Mouse (Mus musculus) kidney, embryonic 15.5 days (tissue): ENCODE data around the gene Kcnh7. TPM values are rescaled to one million over a fixed set of nuclear protein-coding genes. Genes with fewer than 3 reads are reported as not detected.
"Not testable (repeated sequence)": the region's sequence is repeated elsewhere in the genome, so short reads cannot be mapped to it uniquely, and the experiment has no call there.

Experiments
- ATAC-seq: fragments of 200-750 bp; cut with Nextera tagmentation; replicated peaks from 2 replicates; pipeline ENCODE4 v1.8.0; 2017; ENCODE audit warnings: moderate TSS enrichment; ENCODE audit not compliant: low FRiP score
- H3K27ac ChIP-seq: fragments of 300-500 bp; sonication (generic); 2 replicates; pipeline ENCODE4 v1.5.1; 2015; ENCODE audit warnings: mild to moderate bottlenecking, inconsistent platforms
- H3K27me3 ChIP-seq: fragments of 300-500 bp; sonication (generic); 2 replicates; pipeline ENCODE4 v1.6.1; 2015; ENCODE audit warnings: inconsistent platforms
- H3K36me3 ChIP-seq: fragments of 300-500 bp; sonication (generic); 2 replicates; pipeline ENCODE4 v1.6.1; 2015; ENCODE audit warnings: inconsistent platforms
- H3K4me1 ChIP-seq: fragments of 300-500 bp; sonication (generic); 2 replicates; pipeline ENCODE4 v1.6.1; 2015; ENCODE audit warnings: inconsistent platforms
- H3K4me2 ChIP-seq: fragments of 300-500 bp; sonication (generic); 2 replicates; pipeline ENCODE4 v1.6.1; 2015; ENCODE audit warnings: moderate library complexity, mild to moderate bottlenecking, inconsistent platforms
- H3K4me3 ChIP-seq: fragments of 300-500 bp; sonication (generic); replicated peaks from 2 replicates; pipeline ENCODE4 v1.5.1; 2015; ENCODE audit warnings: mild to moderate bottlenecking, inconsistent platforms
- H3K9ac ChIP-seq: fragments of 300-500 bp; sonication (generic); 2 replicates; pipeline ENCODE4 v1.6.1; 2015; ENCODE audit warnings: mild to moderate bottlenecking, inconsistent platforms
- H3K9me3 ChIP-seq: fragments of 300-500 bp; sonication (generic); replicated peaks from 2 replicates; pipeline ENCODE4 v1.6.1; 2016; ENCODE audit warnings: inconsistent platforms
- WGBS: fragments of 180-500 bp; shearing (Covaris S2); methylation state at CpG from one replicate; pipeline ENCODE4 v1.1.7; 2015; ENCODE audit warnings: mixed read lengths; 5-methylcytosine and 5-hydroxymethylcytosine counted together
- polyA plus RNA-seq: library from polyadenylated mRNA; unstranded; fragments of >200 nt; fragmentation: Nextera tagmentation; extraction: Ambion mirVana; gene quantifications from 2 replicates; pipeline ENCODE4 v1.2.1, GENCODE M21; 2015

The Kcnh7 gene
- polyA plus RNA-seq, 1 experiment from 2014 or later, result 1.5 TPM

DNA sequence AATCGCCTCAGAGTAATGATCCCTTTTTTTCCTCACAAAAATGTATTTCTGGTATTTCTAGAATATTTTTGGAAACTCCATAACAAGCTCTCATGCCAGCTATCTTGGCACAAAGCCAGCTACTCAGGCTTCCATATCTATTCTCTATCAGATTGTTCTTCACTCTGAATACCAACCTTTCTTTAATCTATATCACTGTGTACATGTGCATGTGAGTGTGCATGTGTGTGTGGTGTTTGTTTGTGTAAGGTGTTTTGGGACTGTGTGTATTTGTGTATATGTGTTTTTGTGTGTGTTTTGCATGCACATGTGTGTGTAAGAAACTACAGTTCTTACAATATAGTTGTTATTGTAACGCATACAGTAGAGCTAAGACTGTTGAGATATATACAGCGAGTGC is 377.2 kb downstream of the Kcnh7 start:
- Histone ChIP-seq H3K27me3 (no peaks in the 10 kb centered on the region), H3K4me1 (no peaks in the 10 kb centered on the region), H3K27ac (no peak overlapping the region), H3K9me3 (no peaks in the 10 kb centered on the region), H3K4me2 (no peak overlapping the region), H3K9ac (no peak overlapping the region), H3K4me3 (no peak overlapping the region), H3K36me3 (no peaks in the 10 kb centered on the region)
- no peak for ATAC-seq
- 87% methylated on average over 3 of the region's 3 CpGs for WGBS

GRCm38 (mm10) chr2:62804030-62804429 is 380.1 kb downstream of the Kcnh7 start:
- no peak overlapping the region for H3K9ac ChIP-seq
- no peak overlapping the region for H3K4me2 ChIP-seq
- WGBS, result 67% methylated on average over 1 of the region's 1 CpGs
- ATAC-seq, result no peak
- no peaks in the 10 kb centered on the region for H3K4me1 ChIP-seq
- H3K27me3 ChIP-seq, result no peaks in the 10 kb centered on the region
- no peak overlapping the region for H3K4me3 ChIP-seq
- H3K36me3 ChIP-seq, result no peaks in the 10 kb centered on the region
- no peaks in the 10 kb centered on the region for H3K9me3 ChIP-seq
- H3K27ac ChIP-seq, result no peak overlapping the region

DNA sequence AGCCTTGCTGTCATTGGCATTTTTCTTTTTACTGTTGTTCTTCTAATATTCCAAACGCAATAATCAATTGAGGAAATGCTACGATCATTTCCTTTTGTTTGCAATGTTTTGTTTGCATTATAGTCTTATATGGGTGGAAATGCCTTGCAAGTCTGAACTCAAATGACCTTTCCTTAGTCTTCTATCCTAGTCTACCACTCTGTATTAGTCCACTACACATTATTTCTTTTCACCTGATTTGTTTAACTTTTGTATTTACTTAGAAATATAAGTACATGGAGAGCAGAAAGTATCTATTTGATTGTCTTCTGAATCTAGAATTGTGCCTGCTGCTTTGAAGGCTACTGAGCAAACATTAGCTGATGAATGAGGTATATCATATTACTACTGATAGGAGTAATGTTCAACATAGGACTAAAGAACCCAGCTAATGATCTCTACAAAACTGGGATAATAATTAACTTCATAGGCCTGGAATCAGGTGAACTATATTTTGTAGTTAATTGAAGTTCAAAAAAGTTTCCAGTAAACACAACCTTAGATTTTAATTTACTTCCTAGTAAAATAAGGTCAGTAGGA is 399.5 kb downstream of the Kcnh7 start:
- Histone ChIP-seq H3K9ac (no peak overlapping the region), H3K9me3 (no peaks in the 10 kb centered on the region), H3K4me2 (no peak overlapping the region), H3K36me3 (no peaks in the 10 kb centered on the region), H3K4me3 (no peak overlapping the region), H3K4me1 (no peaks in the 10 kb centered on the region), H3K27me3 (no peaks in the 10 kb centered on the region), H3K27ac (no peak overlapping the region)
- no peak for ATAC-seq
- 82% methylated on average over 2 of the region's 2 CpGs for WGBS

DNA sequence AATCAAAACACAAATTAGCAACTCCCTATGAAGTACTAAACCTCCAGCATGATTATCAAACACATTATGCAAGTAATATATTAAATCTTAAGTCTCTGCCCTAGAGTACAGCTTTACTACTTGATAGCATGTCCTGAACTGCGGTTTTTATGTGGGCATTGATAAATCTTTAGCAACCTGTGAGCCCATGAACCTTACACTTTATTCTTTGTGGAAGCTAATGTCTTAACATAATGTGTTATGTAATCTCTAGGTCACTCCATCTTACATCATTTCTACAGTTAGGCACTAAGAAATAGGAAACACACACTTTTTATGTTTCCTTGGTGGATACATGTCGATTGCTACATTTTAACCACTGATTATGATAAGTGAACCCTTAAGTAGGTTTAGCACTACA is 437.8 kb downstream of the Kcnh7 start:
- no peaks in the 10 kb centered on the region for H3K9me3 ChIP-seq
- H3K27ac ChIP-seq, result no peak overlapping the region
- no peak overlapping the region for H3K4me2 ChIP-seq
- ATAC-seq, result no peak
- H3K4me3 ChIP-seq, result no peak overlapping the region
- no peaks in the 10 kb centered on the region for H3K36me3 ChIP-seq
- H3K9ac ChIP-seq, result no peak overlapping the region
- H3K4me1 ChIP-seq, result no peaks in the 10 kb centered on the region
- H3K27me3 ChIP-seq, result no peaks in the 10 kb centered on the region
- WGBS, result 68% methylated on average over 2 of the region's 2 CpGs

DNA sequence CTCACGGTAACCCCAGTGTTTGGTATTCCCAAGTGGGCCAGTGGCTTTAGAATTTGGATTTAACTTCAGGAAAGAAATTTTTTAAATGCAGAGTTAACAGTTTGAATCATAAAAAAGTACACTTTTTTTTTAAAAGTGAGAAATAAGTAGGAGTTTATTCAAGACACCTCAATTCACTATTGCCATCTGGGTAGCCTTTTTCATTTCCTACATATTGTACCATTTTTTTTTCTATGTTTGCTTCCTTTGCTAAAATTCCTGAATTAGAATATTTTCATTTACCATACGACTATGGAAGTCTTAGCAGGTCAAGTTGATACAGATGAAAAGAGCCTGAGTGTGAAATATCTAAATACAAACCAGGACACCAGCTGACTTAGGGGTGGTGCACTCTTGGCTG is 441.0 kb downstream of the Kcnh7 start:
- Histone ChIP-seq H3K4me2 (no peak overlapping the region), H3K9me3 (no peaks in the 10 kb centered on the region), H3K27me3 (no peaks in the 10 kb centered on the region), H3K4me3 (no peak overlapping the region), H3K4me1 (no peaks in the 10 kb centered on the region), H3K27ac (no peak overlapping the region), H3K9ac (no peak overlapping the region), H3K36me3 (no peaks in the 10 kb centered on the region)
- no peak for ATAC-seq
- 81% methylated on average over 2 of the region's 2 CpGs for WGBS

DNA sequence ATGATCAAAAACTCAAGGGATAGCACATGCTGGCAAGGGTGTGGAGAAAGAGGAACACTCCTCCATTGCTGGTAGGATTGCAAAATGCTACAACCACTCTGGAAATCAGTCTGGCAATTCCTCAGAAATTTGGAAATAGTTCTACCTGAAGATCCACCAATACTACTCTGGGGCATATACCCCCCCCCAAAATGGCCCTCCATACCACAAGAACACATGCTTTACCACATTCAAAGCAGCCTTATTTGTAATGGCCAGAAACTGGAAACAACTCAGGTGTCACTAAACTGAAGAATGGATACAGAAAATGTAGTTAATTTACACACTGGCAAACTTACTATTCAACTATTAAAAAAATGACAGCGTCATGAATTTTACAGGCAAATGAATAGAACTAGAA is 453.4 kb downstream of the Kcnh7 start:
- Histone ChIP-seq H3K9me3 (no peaks in the 10 kb centered on the region), H3K36me3 (no peaks in the 10 kb centered on the region), H3K27me3 (no peaks in the 10 kb centered on the region), H3K9ac (no peak overlapping the region), H3K27ac (no peak overlapping the region), H3K4me1 (no peaks in the 10 kb centered on the region), H3K4me3 (no peak overlapping the region), H3K4me2 (no peak overlapping the region)
- 73% methylated on average over 1 of the region's 1 CpGs for WGBS
- no peak for ATAC-seq

GRCm38 (mm10) chr2:62727732-62728131 is 456.4 kb downstream of the Kcnh7 start:
- no peak overlapping the region for H3K4me2 ChIP-seq
- H3K4me1 ChIP-seq, result no peaks in the 10 kb centered on the region
- H3K9ac ChIP-seq, result no peak overlapping the region
- H3K36me3 ChIP-seq, result no peaks in the 10 kb centered on the region
- WGBS, result 94% methylated on average over 2 of the region's 2 CpGs
- no peak overlapping the region for H3K27ac ChIP-seq
- H3K27me3 ChIP-seq, result no peaks in the 10 kb centered on the region
- H3K4me3 ChIP-seq, result no peak overlapping the region
- H3K9me3 ChIP-seq, result no peaks in the 10 kb centered on the region
- ATAC-seq, result no peak

DNA sequence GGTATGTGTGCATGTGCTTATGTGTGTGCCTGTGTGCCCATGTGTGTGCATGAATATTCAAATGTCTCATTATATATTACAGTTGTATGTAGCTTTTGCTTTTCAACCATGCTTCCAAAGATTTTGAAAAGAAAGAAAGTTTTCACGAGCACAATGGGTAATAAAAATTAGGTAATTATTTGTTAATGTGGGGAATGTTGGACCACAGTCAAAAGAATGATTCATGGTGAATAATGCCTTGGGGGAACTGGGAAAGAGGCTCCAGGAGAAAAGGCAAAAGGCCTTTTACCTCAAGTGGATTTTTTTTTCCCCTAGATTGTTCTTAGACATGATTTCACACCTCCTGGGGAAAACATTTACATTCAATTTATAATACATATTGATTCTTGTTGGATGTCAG is 458.1 kb downstream of the Kcnh7 start:
- 37% methylated on average over 1 of the region's 1 CpGs for WGBS
- no peaks in the 10 kb centered on the region for H3K36me3 ChIP-seq
- no peak for ATAC-seq

DNA sequence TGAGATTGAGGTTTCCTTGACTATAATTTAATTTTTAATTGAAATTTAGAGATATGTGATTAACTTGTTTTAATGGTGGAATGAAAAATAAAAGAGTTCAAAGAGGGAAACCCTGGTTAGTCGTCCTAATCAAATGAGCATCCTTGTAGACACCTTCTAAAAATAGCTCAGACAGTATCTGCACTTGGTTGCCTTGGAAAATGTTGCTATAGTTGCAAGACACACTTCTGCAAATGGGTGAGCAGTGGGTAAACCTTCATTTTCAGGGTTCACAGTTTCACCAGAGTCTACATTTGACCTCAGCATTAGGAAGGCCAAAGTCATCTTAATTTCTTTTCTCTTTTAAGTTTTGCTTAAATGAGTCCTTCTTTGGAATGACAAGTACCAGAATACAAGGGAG is 465.7 kb downstream of the Kcnh7 start:
- ATAC-seq, result no peak
- Histone ChIP-seq H3K9ac (no peak overlapping the region), H3K36me3 (no peaks in the 10 kb centered on the region), H3K27me3 (no peaks in the 10 kb centered on the region), H3K4me1 (no peaks in the 10 kb centered on the region), H3K9me3 (no peaks in the 10 kb centered on the region), H3K4me2 (no peak overlapping the region), H3K4me3 (no peak overlapping the region), H3K27ac (no peak overlapping the region)
- 59% methylated on average over 1 of the region's 1 CpGs for WGBS

More for the DNA sequence above, 458.1 kb downstream of the Kcnh7 start:
- Histone ChIP-seq H3K27ac (no peak overlapping the region), H3K9ac (no peak overlapping the region), H3K9me3 (no peaks in the 10 kb centered on the region), H3K4me2 (no peak overlapping the region), H3K4me1 (no peaks in the 10 kb centered on the region), H3K27me3 (no peaks in the 10 kb centered on the region), H3K4me3 (no peak overlapping the region)

- no peak overlapping the region for H3K4me3 ChIP-seq
- H3K9me3 ChIP-seq, result no peaks in the 10 kb centered on the region
- no peak overlapping the region for H3K27ac ChIP-seq
- no peaks in the 10 kb centered on the region for H3K36me3 ChIP-seq
- ATAC-seq, result no peak
- H3K27me3 ChIP-seq, result no peaks in the 10 kb centered on the region
- WGBS, result 86% methylated on average over 6 of the region's 6 CpGs
- no peak overlapping the region for H3K4me2 ChIP-seq
- H3K9ac ChIP-seq, result no peak overlapping the region
- no peaks in the 10 kb centered on the region for H3K4me1 ChIP-seq
Observed at GRCm38 (mm10) chr2:62717270-62717669, 466.8 kb downstream of the Kcnh7 start.

DNA sequence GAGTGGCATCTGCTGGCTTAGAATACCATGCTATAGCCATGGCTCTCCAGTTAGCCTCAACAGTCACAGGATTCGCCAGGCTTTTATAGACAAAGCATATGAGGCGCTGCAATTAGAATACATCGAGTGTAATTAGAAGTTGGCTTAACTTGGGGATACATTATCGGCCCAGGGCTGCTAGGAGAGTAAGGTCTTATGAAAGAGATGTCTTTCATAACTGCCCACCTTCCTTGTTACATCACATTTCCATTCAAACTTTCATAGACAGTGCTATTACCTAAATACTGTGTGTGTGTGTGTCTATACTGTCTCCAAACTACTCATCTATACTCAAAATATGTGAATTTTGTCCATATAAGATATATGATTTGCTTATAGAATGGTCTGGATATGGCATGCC is 468.8 kb downstream of the Kcnh7 start:
- Histone ChIP-seq H3K36me3 (no peaks in the 10 kb centered on the region), H3K9ac (no peak overlapping the region), H3K4me2 (no peak overlapping the region), H3K27me3 (no peaks in the 10 kb centered on the region), H3K27ac (no peak overlapping the region), H3K9me3 (no peaks in the 10 kb centered on the region), H3K4me3 (no peak overlapping the region), H3K4me1 (no peaks in the 10 kb centered on the region)
- 91% methylated on average over 4 of the region's 4 CpGs for WGBS
- no peak for ATAC-seq

- not testable (repeated sequence) for H3K9ac ChIP-seq, H3K27ac ChIP-seq, H3K4me2 ChIP-seq, H3K27me3 ChIP-seq, H3K36me3 ChIP-seq, H3K4me1 ChIP-seq, H3K9me3 ChIP-seq, ATAC-seq, H3K4me3 ChIP-seq
- WGBS, result 95% methylated on average over 4 of the region's 4 CpGs
Observed at GRCm38 (mm10) chr2:62714362-62714761, 469.7 kb downstream of the Kcnh7 start.

GRCm38 (mm10) chr2:62709633-62710032 is 474.5 kb downstream of the Kcnh7 start:
- Histone ChIP-seq H3K4me2 (no peak overlapping the region), H3K9me3 (no peaks in the 10 kb centered on the region), H3K27ac (no peak overlapping the region), H3K36me3 (no peaks in the 10 kb centered on the region), H3K9ac (no peak overlapping the region), H3K4me1 (no peaks in the 10 kb centered on the region), H3K4me3 (no peak overlapping the region), H3K27me3 (no peaks in the 10 kb centered on the region)
- 84% methylated on average over 1 of the region's 1 CpGs for WGBS
- no peak for ATAC-seq
